Mouse (Mus musculus) thymus, adult 18-20 months (tissue): ENCODE measurements around the gene Perm1.

Source experiments
- DNase-seq, 2 experiments: peaks; one replicate each; pipeline ENCODE4 v3.0.0; 2022; ENCODE audit warnings: mixed read lengths in 2 of 2

Gene Perm1

DNA sequence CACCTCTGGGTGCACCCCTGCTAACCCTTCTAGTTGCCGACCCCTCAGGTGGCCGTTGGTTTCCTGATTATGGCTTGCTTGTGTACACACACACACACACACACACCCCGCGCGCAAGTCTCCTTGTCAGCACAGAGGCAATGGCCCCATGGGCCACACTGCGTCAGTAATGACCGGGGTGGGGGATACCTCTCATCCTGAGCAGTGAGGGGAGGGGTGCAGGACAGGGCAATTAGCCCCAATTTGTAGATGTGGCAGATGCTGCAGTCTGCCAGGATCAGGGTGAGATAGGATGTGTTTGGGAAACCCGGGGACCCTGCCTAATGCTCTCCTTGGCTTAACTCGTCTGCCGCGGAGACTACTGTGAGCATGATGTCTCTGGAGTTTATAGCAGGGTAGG, 33.9 kb downstream of the Perm1 start:
- DNase-seq = no peak

DNA sequence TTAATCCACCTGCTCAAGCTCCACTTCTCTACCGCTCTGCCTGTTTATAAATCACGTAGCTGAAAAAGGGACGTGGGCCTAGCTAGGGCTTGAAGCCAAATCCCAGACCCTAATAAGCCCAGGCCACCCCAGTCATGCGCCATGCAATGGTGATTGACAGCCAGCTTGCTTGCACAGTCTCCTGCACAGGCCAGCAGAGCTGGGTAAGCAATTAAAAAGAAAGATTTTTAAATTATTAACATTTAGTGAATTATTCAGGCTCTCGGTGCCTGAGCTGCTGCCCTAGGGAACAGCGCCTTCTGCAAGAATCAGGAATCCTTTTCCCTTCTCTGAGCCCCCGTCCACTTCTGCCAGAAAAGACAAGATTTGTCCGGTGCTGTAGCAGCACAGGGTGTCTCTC, 35.4 kb downstream of the Perm1 start:
- DNase-seq = no peak

DNA sequence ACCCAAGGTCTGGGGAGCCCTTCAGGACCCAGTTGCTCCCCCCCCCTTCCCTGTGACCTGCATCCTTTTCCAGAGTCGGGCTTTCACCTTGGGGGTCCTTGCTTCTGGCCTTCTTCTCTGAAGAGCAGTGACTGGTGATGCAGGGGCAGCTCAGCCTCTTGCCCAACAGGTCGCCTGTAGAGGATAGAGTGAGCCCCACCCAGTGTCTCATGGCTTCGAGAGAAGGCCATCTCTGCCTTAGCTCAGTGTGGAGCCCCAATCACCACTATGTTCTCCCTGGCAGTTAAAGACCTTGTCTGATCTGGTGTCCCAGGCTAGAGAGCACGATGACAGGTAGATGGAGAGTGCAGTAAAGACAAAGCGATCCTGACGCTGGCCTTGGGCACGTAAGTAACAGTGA, 36.5 kb downstream of the Perm1 start:
- no peak for DNase-seq

DNA sequence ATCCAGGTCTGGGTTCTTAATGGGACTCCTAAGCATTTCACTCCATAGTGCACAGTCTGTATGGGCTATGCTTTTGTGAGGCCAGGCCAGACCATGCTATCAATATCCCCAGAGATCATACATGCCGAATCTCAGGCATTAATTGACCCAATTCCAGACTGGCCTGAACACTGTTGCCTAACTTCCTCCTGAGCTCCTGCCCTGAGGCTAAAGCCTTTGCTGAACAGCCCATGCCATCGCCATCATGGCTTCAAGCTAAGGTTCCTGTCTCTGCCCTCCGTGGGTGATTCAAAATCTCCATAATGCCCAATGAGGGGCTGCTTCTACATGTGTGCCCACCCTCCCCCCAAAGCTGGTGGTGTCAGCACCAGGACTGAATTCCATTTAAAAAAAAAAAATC, 37.0 kb downstream of the Perm1 start:
- DNase-seq = no peak

DNA sequence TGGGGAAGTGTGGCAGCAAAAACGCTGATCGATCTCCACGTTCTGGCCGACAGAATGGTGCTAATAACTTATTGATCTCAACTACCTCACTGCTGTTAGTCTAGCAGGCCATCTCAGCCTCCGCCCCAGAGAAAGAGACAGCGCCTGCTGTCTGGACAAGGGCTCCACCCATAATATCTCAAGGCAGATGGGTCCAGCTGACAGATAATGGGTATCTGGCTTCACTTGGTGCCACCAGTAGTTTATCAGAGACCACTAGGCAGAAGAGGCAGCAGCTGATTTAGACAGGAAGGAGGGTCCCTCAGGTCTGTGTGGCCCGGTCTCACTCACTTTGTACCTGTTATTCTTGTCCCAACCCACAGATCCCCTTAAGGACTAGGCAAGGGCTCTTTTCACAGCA, 37.4 kb downstream of the Perm1 start:
- DNase-seq = no peak

DNA sequence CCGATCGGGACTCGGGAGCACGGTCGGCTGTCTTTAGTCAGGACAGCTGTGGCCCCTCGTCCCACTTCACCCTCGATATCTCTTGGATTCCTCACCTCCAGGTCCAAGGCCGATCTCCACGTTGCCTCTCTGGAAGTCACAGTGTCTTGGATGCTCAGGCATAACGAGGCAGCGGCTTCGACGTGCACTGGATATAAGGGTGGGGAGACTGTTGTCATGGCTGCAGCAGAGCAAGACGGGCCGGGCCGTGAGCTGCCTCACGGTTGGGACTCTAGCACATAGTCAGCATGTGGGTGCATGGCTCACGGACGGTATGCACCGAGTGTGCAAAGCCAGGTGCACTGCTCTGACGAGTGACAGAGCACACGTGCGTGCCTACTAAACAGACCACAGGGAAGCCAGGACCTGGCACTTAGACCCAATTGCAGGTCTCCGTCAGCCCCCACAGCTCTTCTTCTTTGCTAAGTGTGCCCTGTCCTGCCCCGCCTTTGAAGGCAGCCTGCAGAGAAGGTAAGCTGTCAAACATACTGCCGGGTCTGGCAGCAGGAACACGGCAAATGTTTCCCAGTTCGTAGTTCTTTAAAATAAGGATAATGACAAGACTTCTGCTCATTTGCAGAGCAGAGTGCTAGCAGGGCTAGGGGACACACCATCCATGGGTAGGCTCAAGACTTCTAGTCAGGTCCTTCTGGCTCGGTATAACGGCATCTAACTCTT, 38.9 kb downstream of the Perm1 start:
- no peak for DNase-seq

DNA sequence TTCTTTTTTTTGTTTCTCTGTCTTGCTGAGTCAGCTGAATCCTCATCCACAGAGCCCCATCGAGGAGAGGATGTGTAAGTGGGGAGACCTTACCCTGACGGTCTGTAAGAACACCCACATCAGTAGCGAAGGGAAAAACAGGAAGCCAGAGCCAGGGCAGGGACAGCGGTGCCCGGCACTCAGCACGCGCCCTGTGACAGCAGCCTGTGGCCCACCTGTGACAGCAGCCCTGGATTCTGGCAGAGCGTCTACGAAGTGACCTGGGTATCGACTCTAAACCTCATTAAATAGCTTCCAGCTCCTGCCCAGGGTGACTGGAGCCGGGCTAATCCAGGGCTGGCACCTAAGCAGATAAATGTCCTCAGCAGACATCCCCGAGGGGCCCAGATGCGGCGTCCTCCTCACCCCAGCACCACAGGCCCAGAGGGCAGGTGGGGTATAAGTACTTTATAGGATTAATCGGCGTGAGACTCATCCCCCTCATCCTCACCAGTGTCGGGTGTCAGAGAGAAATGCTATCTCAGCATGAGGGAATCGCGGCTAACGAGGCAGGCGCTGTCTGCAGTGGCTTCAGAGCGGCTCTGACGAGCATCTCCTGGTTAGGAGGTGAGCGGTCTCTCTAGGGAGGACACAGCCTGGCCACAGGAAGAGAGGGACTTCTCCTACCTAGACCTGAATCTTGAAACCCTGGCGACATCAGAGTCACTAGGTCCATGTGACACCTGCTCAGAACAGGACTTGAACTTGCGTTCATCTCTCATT, 39.6 kb downstream of the Perm1 start, which contains the start of gene Samd11:
Gene Samd11, minus strand, starts transcription at position 580 of the 762 bp plus-strand sequence.
- no peak for DNase-seq
